ENCODE assay signal across 23 mouse cellular contexts in the genomic region with DNA sequence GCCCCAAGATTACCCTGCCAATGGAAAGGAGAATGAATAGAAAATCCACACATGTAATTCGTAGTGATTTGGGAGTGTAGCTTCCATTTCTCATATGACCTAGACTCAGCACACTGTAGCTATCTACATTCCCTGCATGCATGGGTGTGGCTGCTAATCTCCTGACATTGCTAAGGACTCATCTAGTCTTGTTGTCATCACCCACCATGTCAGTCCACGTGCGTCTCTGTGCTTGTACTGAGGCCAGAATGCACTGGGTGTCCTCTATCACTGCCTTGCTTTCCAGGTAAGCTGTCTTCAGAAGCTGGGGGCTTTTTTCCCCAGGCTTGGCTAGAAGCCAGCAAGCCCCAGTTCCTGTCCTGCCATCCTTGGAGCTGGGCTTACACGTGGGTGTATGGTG. TPM values are rescaled to one million over a fixed set of nuclear protein-coding genes. Genes with fewer than 3 reads are reported as not detected.
DNase-seq lines count a peak whose midpoint lies in the region; ATAC-seq and TF ChIP-seq lines count a peak whose summit lies in the region.
"Not testable (repeated sequence)": the region's sequence is repeated elsewhere in the genome, so short reads cannot be mapped to it uniquely, and the experiment has no call there.
"Had no signal": no experiment of that assay in that cellular context is flagged by ENCODE, and none has a peak within 500 bp of the region (broad histone marks: within the 10 kb centered on the region; RNA-seq: fewer than 3 reads in every experiment).

No protein-coding gene starts in this region.

- H3K4me3 ChIP-seq in heart, embryonic 11.5 days (ENCODE audit: low read depth, low read length); liver, embryonic 12.5 days; liver, embryonic 14.5 days (ENCODE audit: insufficient read depth in 1 of 2, low read depth in 2 of 2, low read length in 2 of 2); liver, embryonic 16.5 days (ENCODE audit: low read depth, low read length); myocyte: not testable (repeated sequence)

- H3K36me3 ChIP-seq in heart, embryonic 11.5 days (ENCODE audit: control insufficient read depth, insufficient read depth, low read length) = peaks cover 12% of the 10 kb centered on the region
- peaks cover 40% of the 10 kb centered on the region for H3K36me3 ChIP-seq in liver, embryonic 12.5 days
- peaks cover 26% of the 10 kb centered on the region for H3K36me3 ChIP-seq in liver, embryonic 14.5 days (replicated peaks; ENCODE audit: control insufficient read depth, insufficient read depth, low read depth)
- peaks cover 16% of the 10 kb centered on the region for H3K36me3 ChIP-seq in liver, embryonic 16.5 days (ENCODE audit: control insufficient read depth, insufficient read depth)
- H3K36me3 ChIP-seq in myocyte (ENCODE audit: control insufficient read depth, insufficient read depth) = peaks cover 38% of the 10 kb centered on the region

- H3K79me2 ChIP-seq in myocyte (ENCODE audit: control insufficient read depth, insufficient read depth) = not testable (repeated sequence)

- not testable (repeated sequence) for DNase-seq in liver, embryonic 14.5 days (ENCODE audit: low read depth in 3 of 3, low spot score in 3 of 3)

- H3K4me2 ChIP-seq in heart, embryonic 11.5 days; liver, embryonic 14.5 days (ENCODE audit: low read depth); liver, embryonic 16.5 days (ENCODE audit: low read depth, low read length); myocyte (ENCODE audit: low read depth): not testable (repeated sequence)
- H3K4me2 ChIP-seq in liver, embryonic 12.5 days = 0 out of 2 replicates have a peak overlapping the region, but pooled peaks have one; percentile 19

- not testable (repeated sequence) for H3ac ChIP-seq in myocyte (ENCODE audit: control insufficient read depth, insufficient read length)

- not testable (repeated sequence) for H3K4me1 ChIP-seq in heart, embryonic 11.5 days (ENCODE audit: control insufficient read depth, insufficient read depth, low read length); liver, embryonic 14.5 days (replicated peaks; ENCODE audit: control insufficient read depth in 2 of 2, insufficient read depth in 2 of 2, low read length in 1 of 2)
- H3K4me1 ChIP-seq in liver, embryonic 12.5 days = peaks cover 31% of the 10 kb centered on the region
- H3K4me1 ChIP-seq in liver, embryonic 16.5 days (ENCODE audit: control insufficient read depth, low read depth, low read length) = peaks cover 13% of the 10 kb centered on the region

- not testable (repeated sequence) for H3K27me3 ChIP-seq in heart, embryonic 11.5 days (ENCODE audit: control insufficient read depth, insufficient read depth, low read length); liver, embryonic 12.5 days (replicated peaks); liver, embryonic 14.5 days (ENCODE audit: control insufficient read depth, insufficient read depth, low read length); liver, embryonic 16.5 days (ENCODE audit: control insufficient read depth, insufficient read depth, low read depth, low read length); myocyte (ENCODE audit: control insufficient read depth, insufficient read depth, insufficient read length)

- H3K9me3 ChIP-seq in heart, embryonic 11.5 days (replicated peaks; ENCODE audit: control insufficient read depth, low read length); liver, embryonic 12.5 days (replicated peaks); liver, embryonic 14.5 days (ENCODE audit: control insufficient read depth, low read length); liver, embryonic 16.5 days (replicated peaks; ENCODE audit: control insufficient read depth, low read length): not testable (repeated sequence)

- WGBS in heart, embryonic 11.5 days (ENCODE audit: insufficient replicate concordance) = 58% methylated on average over 4 of the region's 4 CpGs
- 39% methylated on average over 4 of the region's 4 CpGs for WGBS in liver, embryonic 12.5 days (ENCODE audit: insufficient replicate concordance)
- WGBS in liver, embryonic 14.5 days (ENCODE audit: insufficient replicate concordance) = 47% methylated on average over 4 of the region's 4 CpGs
- WGBS in liver, embryonic 16.5 days (ENCODE audit: insufficient replicate concordance) = 46% methylated on average over 4 of the region's 4 CpGs

- not testable (repeated sequence) for H3K27ac ChIP-seq in heart, embryonic 11.5 days (ENCODE audit: low read depth, low read length); liver, embryonic 14.5 days; liver, embryonic 16.5 days (ENCODE audit: low read length)
- peak overlapping the region; percentile 45; the same call in 1 of the 2 replicates for H3K27ac ChIP-seq in liver, embryonic 12.5 days

- ATAC-seq in erythroid progenitor cell, adult 5-6 weeks (replicated peaks; ENCODE audit: low FRiP score, poor library complexity, severe bottlenecking) = 0 out of 2 replicates have a peak, but pooled peaks have one; percentile 46
- ATAC-seq in heart, embryonic 11.5 days (replicated peaks; ENCODE audit: insufficient number of reproducible peaks, low FRiP score, low TSS enrichment) = peak; percentile 65; the same call in 1 of the 2 replicates
- ATAC-seq in liver, embryonic 12.5 days = peak; percentile 91
- peak; percentile 83 for ATAC-seq in liver, embryonic 14.5 days (ENCODE audit: insufficient read depth)
- ATAC-seq in liver, embryonic 16.5 days (ENCODE audit: low read depth) = peak; percentile 86
- peak; percentile 36; the same call in 1 of the 2 replicates for ATAC-seq in megakaryocyte progenitor cell, adult 5-6 weeks (replicated peaks; ENCODE audit: poor library complexity)

- peak; percentile 16 for TF ChIP-seq POLR2A in myocyte (IDR thresholded peaks at IDR 0.05; ENCODE audit: insufficient read length, low read depth)

- TF ChIP-seq CTCF in liver, embryonic 14.5 days (IDR thresholded peaks at IDR 0.05; ENCODE audit: low read depth) = not testable (repeated sequence)

- TF ChIP-seq EP300 in liver, embryonic 14.5 days (IDR thresholded peaks at IDR 0.05; ENCODE audit: low read depth) = not testable (repeated sequence)

- not testable (repeated sequence) for H3K9ac ChIP-seq in heart, embryonic 11.5 days (ENCODE audit: low read depth, low read length); liver, embryonic 12.5 days; liver, embryonic 14.5 days (replicated peaks); liver, embryonic 16.5 days (ENCODE audit: low read depth, low read length)

RNA-seq across cellular contexts. Expression of a gene that starts 6.0 kb away (rescaled TPM):
- total RNA-seq in erythroid progenitor cell, adult 5-6 weeks (2015; ENCODE audit: low replicate concordance) = not detected in 2 replicates
- total RNA-seq in erythroid progenitor cell, adult 5-6 weeks (2017; ENCODE audit: low replicate concordance) = not detected in 2 replicates
- not detected in 2 replicates for polyA plus RNA-seq in heart, embryonic 11.5 days (2014; fragmentation: Nextera tagmentation; extraction: Ambion mirVana)
- not detected in 2 replicates for polyA plus RNA-seq in liver, embryonic 12.5 days (2016; fragmentation: Nextera tagmentation; extraction: Ambion mirVana)
- polyA plus RNA-seq in liver, embryonic 14.5 days (2012; rRNA removed) = not detected in 2 replicates
- not detected in 2 replicates for polyA plus RNA-seq in liver, embryonic 14.5 days (2014; fragmentation: Nextera tagmentation; extraction: Ambion mirVana)
- polyA plus RNA-seq in liver, embryonic 16.5 days (2015; fragmentation: Nextera tagmentation; extraction: Ambion mirVana) = not detected in 2 replicates
- total RNA-seq in megakaryocyte progenitor cell, adult 5-6 weeks (2015) = not detected in 2 replicates
- not detected in 2 replicates for total RNA-seq in megakaryocyte progenitor cell, adult 5-6 weeks (2017)
- polyA plus RNA-seq in myocyte (2012; fragmentation: generic; extraction: Trizol) = not detected
- total RNA-seq: adrenal gland, adult 2 months; adrenal gland, postnatal 10 days; adrenal gland, postnatal 25 days; adrenal gland, postnatal 4 days; common myeloid progenitor, adult 5-6 weeks; ES-E14; MEL had no signal
- polyA plus RNA-seq: adrenal gland, adult 2 months; brain, embryonic 14.5 days; C2C12; embryonic facial prominence, embryonic 11.5 days; embryonic facial prominence, embryonic 13.5 days; embryonic facial prominence, embryonic 15.5 days; forebrain, embryonic 10.5 days; forebrain, embryonic 12.5 days; forebrain, embryonic 14.5 days; forebrain, embryonic 16.5 days had no signal

RNA-seq across cellular contexts. Expression of a gene that starts 18.8 kb away (rescaled TPM):
- total RNA-seq in erythroid progenitor cell, adult 5-6 weeks (2015; ENCODE audit: low replicate concordance) = 23.1 and 34.8 TPM in 2 replicates
- 22.1 and 25.8 TPM in 2 replicates for total RNA-seq in erythroid progenitor cell, adult 5-6 weeks (2017; ENCODE audit: low replicate concordance)
- 15.6 and 18.8 TPM in 2 replicates for polyA plus RNA-seq in heart, embryonic 11.5 days (2014; fragmentation: Nextera tagmentation; extraction: Ambion mirVana)
- polyA plus RNA-seq in liver, embryonic 12.5 days (2016; fragmentation: Nextera tagmentation; extraction: Ambion mirVana) = 16.8 and 17.7 TPM in 2 replicates
- polyA plus RNA-seq in liver, embryonic 14.5 days (2012; rRNA removed) = 3.5 and 5.9 TPM in 2 replicates
- 10.1 and 10.4 TPM in 2 replicates for polyA plus RNA-seq in liver, embryonic 14.5 days (2014; fragmentation: Nextera tagmentation; extraction: Ambion mirVana)
- polyA plus RNA-seq in liver, embryonic 16.5 days (2015; fragmentation: Nextera tagmentation; extraction: Ambion mirVana) = 12.1 and 12.6 TPM in 2 replicates
- total RNA-seq in megakaryocyte progenitor cell, adult 5-6 weeks (2015) = 30.4 and 34.9 TPM in 2 replicates
- total RNA-seq in megakaryocyte progenitor cell, adult 5-6 weeks (2017) = 25.4 and 30.7 TPM in 2 replicates
- polyA plus RNA-seq in myocyte (2012; fragmentation: generic; extraction: Trizol) = 12.0 TPM

RNA-seq across cellular contexts. Expression of a gene that starts 31.1 kb away (rescaled TPM):
- total RNA-seq in erythroid progenitor cell, adult 5-6 weeks (2015; ENCODE audit: low replicate concordance) = 19.8 and 39.0 TPM in 2 replicates
- total RNA-seq in erythroid progenitor cell, adult 5-6 weeks (2017; ENCODE audit: low replicate concordance) = 28.6 and 35.1 TPM in 2 replicates
- 9.3 and 10.6 TPM in 2 replicates for polyA plus RNA-seq in heart, embryonic 11.5 days (2014; fragmentation: Nextera tagmentation; extraction: Ambion mirVana)
- polyA plus RNA-seq in liver, embryonic 12.5 days (2016; fragmentation: Nextera tagmentation; extraction: Ambion mirVana) = 6.9 and 7.1 TPM in 2 replicates
- polyA plus RNA-seq in liver, embryonic 14.5 days (2012; rRNA removed) = 2.8 and 3.9 TPM in 2 replicates
- 5.8 and 6.4 TPM in 2 replicates for polyA plus RNA-seq in liver, embryonic 14.5 days (2014; fragmentation: Nextera tagmentation; extraction: Ambion mirVana)
- 5.8 and 6.8 TPM in 2 replicates for polyA plus RNA-seq in liver, embryonic 16.5 days (2015; fragmentation: Nextera tagmentation; extraction: Ambion mirVana)
- 15.5 and 19.6 TPM in 2 replicates for total RNA-seq in megakaryocyte progenitor cell, adult 5-6 weeks (2015)
- total RNA-seq in megakaryocyte progenitor cell, adult 5-6 weeks (2017) = 11.1 and 11.9 TPM in 2 replicates
- polyA plus RNA-seq in myocyte (2012; fragmentation: generic; extraction: Trizol) = 3.6 TPM

Comparison
In these comparisons a context has a peak if more than half of its experiments do, and no peak if none do; other contexts are left out.
1. ATAC-seq: peak in every context shown above with its lines; median percentile 91 in liver, embryonic 12.5 days; 86 in liver, embryonic 16.5 days; 83 in liver, embryonic 14.5 days; 65 in heart, embryonic 11.5 days; 46 in erythroid progenitor cell, adult 5-6 weeks; 36 in megakaryocyte progenitor cell, adult 5-6 weeks.